Mouse (Mus musculus): ENCODE results near the gene Socs3. TPM values are rescaled to one million over a fixed set of nuclear protein-coding genes. Genes with fewer than 3 reads are reported as not detected.
A peak's percentile ranks its signal among the peaks of the same experiment; 100 is the strongest.

Gene Socs3
- polyA plus RNA-seq, 1 experiment from 2014 or later = 8.1 TPM

- no peak for ATAC-seq (replicated peaks; ENCODE audit: low FRiP score, low TSS enrichment, low read depth)
- H3K4me2 ChIP-seq (ENCODE audit: low read length) = no peak overlapping the region
- H3K9me3 ChIP-seq (ENCODE audit: control insufficient read depth, low read length) = no peaks in the 10 kb centered on the region
- no peak overlapping the region for H3K4me3 ChIP-seq (ENCODE audit: low read depth, low read length)
- no peak overlapping the region for H3K9ac ChIP-seq (ENCODE audit: low read length)
- DNase-seq (ENCODE audit: low spot score) = no peak
- H3K27ac ChIP-seq (ENCODE audit: low read depth) = no peak overlapping the region
- H3K36me3 ChIP-seq (ENCODE audit: control insufficient read depth, insufficient read depth, low read length) = no peaks in the 10 kb centered on the region
- H3K4me1 ChIP-seq (replicated peaks; ENCODE audit: control insufficient read depth, insufficient read depth, low read length) = peaks cover 43% of the 10 kb centered on the region
- H3K27me3 ChIP-seq (replicated peaks; ENCODE audit: control insufficient read depth, insufficient read depth, low read length) = no peaks in the 10 kb centered on the region
- WGBS = 88% methylated on average over 4 of the region's 4 CpGs
Observed at GRCm38 (mm10) chr11:117959166-117959565, 10.7 kb downstream of the Socs3 start.

- Histone ChIP-seq H3K27ac (ENCODE audit: low read depth) (no peak overlapping the region), H3K4me3 (ENCODE audit: low read depth, low read length) (no peak overlapping the region), H3K36me3 (ENCODE audit: control insufficient read depth, insufficient read depth, low read length) (no peaks in the 10 kb centered on the region), H3K4me1 (replicated peaks; ENCODE audit: control insufficient read depth, insufficient read depth, low read length) (peaks cover 39% of the 10 kb centered on the region), H3K9ac (ENCODE audit: low read length) (no peak overlapping the region), H3K4me2 (ENCODE audit: low read length) (no peak overlapping the region), H3K9me3 (ENCODE audit: control insufficient read depth, low read length) (no peaks in the 10 kb centered on the region), H3K27me3 (replicated peaks; ENCODE audit: control insufficient read depth, insufficient read depth, low read length) (no peaks in the 10 kb centered on the region)
- whole genome bisulfite sequencing = 61% methylated on average over 7 of the region's 7 CpGs
- ATAC-seq (replicated peaks; ENCODE audit: low FRiP score, low TSS enrichment, low read depth) (no peak), DNase-seq (ENCODE audit: low spot score) (no peak)
Observed at GRCm38 (mm10) chr11:117958197-117958596, 11.7 kb downstream of the Socs3 start.

GRCm38 (mm10) chr11:117955621-117956020, 14.2 kb downstream of the Socs3 start:
- no peak for DNase-seq (ENCODE audit: low spot score)
- no peak for ATAC-seq (replicated peaks; ENCODE audit: low FRiP score, low TSS enrichment, low read depth)
- H3K4me1 ChIP-seq (replicated peaks; ENCODE audit: control insufficient read depth, insufficient read depth, low read length) = peaks cover 18% of the 10 kb centered on the region
- 61% methylated on average over 13 of the region's 13 CpGs for WGBS
- no peaks in the 10 kb centered on the region for H3K27me3 ChIP-seq (replicated peaks; ENCODE audit: control insufficient read depth, insufficient read depth, low read length)
- H3K36me3 ChIP-seq (ENCODE audit: control insufficient read depth, insufficient read depth, low read length) = no peaks in the 10 kb centered on the region
- no peak overlapping the region for H3K4me3 ChIP-seq (ENCODE audit: low read depth, low read length)
- no peak overlapping the region for H3K4me2 ChIP-seq (ENCODE audit: low read length)
- H3K9ac ChIP-seq (ENCODE audit: low read length) = no peak overlapping the region
- no peaks in the 10 kb centered on the region for H3K9me3 ChIP-seq (ENCODE audit: control insufficient read depth, low read length)
- peak overlapping the region; percentile 14; the same call in 1 of the 2 replicates for H3K27ac ChIP-seq (ENCODE audit: low read depth)

GRCm38 (mm10) chr11:117954819-117955218, 15.0 kb downstream of the Socs3 start:
- 74% methylated on average over 9 of the region's 9 CpGs for WGBS
- Histone ChIP-seq H3K36me3 (ENCODE audit: control insufficient read depth, insufficient read depth, low read length) (no peaks in the 10 kb centered on the region), H3K27me3 (replicated peaks; ENCODE audit: control insufficient read depth, insufficient read depth, low read length) (no peaks in the 10 kb centered on the region), H3K4me3 (ENCODE audit: low read depth, low read length) (no peak overlapping the region), H3K4me1 (replicated peaks; ENCODE audit: control insufficient read depth, insufficient read depth, low read length) (peaks cover 23% of the 10 kb centered on the region), H3K9me3 (ENCODE audit: control insufficient read depth, low read length) (no peaks in the 10 kb centered on the region), H3K4me2 (ENCODE audit: low read length) (no peak overlapping the region), H3K27ac (ENCODE audit: low read depth) (no peak overlapping the region; the same call in 1 of the 2 replicates), H3K9ac (ENCODE audit: low read length) (no peak overlapping the region)
- DNase-seq (ENCODE audit: low spot score) = no peak
- ATAC-seq (replicated peaks; ENCODE audit: low FRiP score, low TSS enrichment, low read depth) = no peak

GRCm38 (mm10) chr11:117954094-117954493, 15.8 kb downstream of the Socs3 start:
- no peak overlapping the region; the same call in 1 of the 2 replicates for H3K27ac ChIP-seq (ENCODE audit: low read depth)

GRCm38 (mm10) chr11:117952174-117952933, 17.5 kb downstream of the Socs3 start:
- Histone ChIP-seq H3K27ac (ENCODE audit: low read depth) (no peak overlapping the region), H3K4me2 (ENCODE audit: low read length) (no peak overlapping the region), H3K9ac (ENCODE audit: low read length) (no peak overlapping the region), H3K36me3 (ENCODE audit: control insufficient read depth, insufficient read depth, low read length) (no peaks in the 10 kb centered on the region), H3K9me3 (ENCODE audit: control insufficient read depth, low read length) (no peaks in the 10 kb centered on the region), H3K27me3 (replicated peaks; ENCODE audit: control insufficient read depth, insufficient read depth, low read length) (no peaks in the 10 kb centered on the region), H3K4me3 (ENCODE audit: low read depth, low read length) (no peak overlapping the region), H3K4me1 (replicated peaks; ENCODE audit: control insufficient read depth, insufficient read depth, low read length) (peaks cover 32% of the 10 kb centered on the region)
- no peak for ATAC-seq (replicated peaks; ENCODE audit: low FRiP score, low TSS enrichment, low read depth)
- WGBS = 69% methylated on average over 9 of the region's 9 CpGs
- no peak for DNase-seq (ENCODE audit: low spot score)

More at GRCm38 (mm10) chr11:117954094-117954493, 15.8 kb downstream of the Socs3 start:
- Histone ChIP-seq H3K9ac (ENCODE audit: low read length) (no peak overlapping the region), H3K9me3 (ENCODE audit: control insufficient read depth, low read length) (no peaks in the 10 kb centered on the region), H3K27me3 (replicated peaks; ENCODE audit: control insufficient read depth, insufficient read depth, low read length) (no peaks in the 10 kb centered on the region), H3K4me3 (ENCODE audit: low read depth, low read length) (no peak overlapping the region), H3K4me1 (replicated peaks; ENCODE audit: control insufficient read depth, insufficient read depth, low read length) (peaks cover 30% of the 10 kb centered on the region), H3K36me3 (ENCODE audit: control insufficient read depth, insufficient read depth, low read length) (no peaks in the 10 kb centered on the region), H3K4me2 (ENCODE audit: low read length) (no peak overlapping the region)
- DNase-seq (ENCODE audit: low spot score) (no peak), ATAC-seq (replicated peaks; ENCODE audit: low FRiP score, low TSS enrichment, low read depth) (no peak)
- 53% methylated on average over 2 of the region's 2 CpGs for WGBS

GRCm38 (mm10) chr11:117951391-117951790, 18.5 kb downstream of the Socs3 start:
- no peak for ATAC-seq (replicated peaks; ENCODE audit: low FRiP score, low TSS enrichment, low read depth)
- Histone ChIP-seq H3K9ac (ENCODE audit: low read length) (no peak overlapping the region), H3K36me3 (ENCODE audit: control insufficient read depth, insufficient read depth, low read length) (no peaks in the 10 kb centered on the region), H3K4me3 (ENCODE audit: low read depth, low read length) (no peak overlapping the region), H3K9me3 (ENCODE audit: control insufficient read depth, low read length) (no peaks in the 10 kb centered on the region), H3K27ac (ENCODE audit: low read depth) (no peak overlapping the region), H3K4me1 (replicated peaks; ENCODE audit: control insufficient read depth, insufficient read depth, low read length) (peaks cover 32% of the 10 kb centered on the region), H3K4me2 (ENCODE audit: low read length) (no peak overlapping the region), H3K27me3 (replicated peaks; ENCODE audit: control insufficient read depth, insufficient read depth, low read length) (no peaks in the 10 kb centered on the region)
- WGBS = 76% methylated on average over 6 of the region's 6 CpGs
- DNase-seq (ENCODE audit: low spot score) = no peak

GRCm38 (mm10) chr11:117949392-117950091, 20.3 kb downstream of the Socs3 start:
- DNase-seq (ENCODE audit: low spot score) (peak; percentile 87), ATAC-seq (replicated peaks; ENCODE audit: low FRiP score, low TSS enrichment, low read depth) (peak; percentile 79)
- 3% methylated on average over 49 of the region's 49 CpGs for WGBS
- Histone ChIP-seq H3K9me3 (ENCODE audit: control insufficient read depth, low read length) (no peaks in the 10 kb centered on the region), H3K9ac (ENCODE audit: low read length) (peak overlapping the region; percentile 53), H3K36me3 (ENCODE audit: control insufficient read depth, insufficient read depth, low read length) (no peaks in the 10 kb centered on the region), H3K27me3 (replicated peaks; ENCODE audit: control insufficient read depth, insufficient read depth, low read length) (no peaks in the 10 kb centered on the region), H3K27ac (ENCODE audit: low read depth) (peak overlapping the region; percentile 82), H3K4me3 (ENCODE audit: low read depth, low read length) (peak overlapping the region; percentile 28), H3K4me1 (replicated peaks; ENCODE audit: control insufficient read depth, insufficient read depth, low read length) (peaks cover 21% of the 10 kb centered on the region), H3K4me2 (ENCODE audit: low read length) (peak overlapping the region; percentile 66)
